Mouse (Mus musculus) testis, postnatal 10 days (tissue): ENCODE measurements at regions not wholly inside any gene's neighbourhood (a gene's known extent, or its start where the extent isn't known, plus 50 kb on each side); places are given as distances from the start of the nearest gene placed in this dataset.
A peak's percentile ranks its signal among the peaks of the same experiment; 100 is the strongest.
"Not testable (repeated sequence)": the region's sequence is repeated elsewhere in the genome, so short reads cannot be mapped to it uniquely, and the experiment has no call there.

Experiments
- DNase-seq: peaks from one replicate; pipeline ENCODE4 v3.0.0; 2021; ENCODE audit warnings: low spot score

DNA sequence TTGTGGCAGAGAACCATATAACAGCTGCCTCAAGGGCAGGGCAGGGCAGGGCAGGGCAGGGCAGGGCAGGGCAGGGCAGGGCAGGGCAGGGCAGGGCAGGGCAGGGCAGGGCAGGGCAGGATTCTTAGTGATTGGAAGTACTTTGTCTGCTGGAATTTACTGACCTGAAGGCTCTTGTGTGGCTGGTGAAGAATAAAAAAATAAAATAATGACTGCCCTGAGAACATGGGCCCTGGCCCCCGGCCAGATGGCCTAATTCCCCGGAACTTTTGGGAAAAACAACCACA, 169.3 kb downstream of the Qk start:
- DNase-seq, result not testable (repeated sequence)

DNA sequence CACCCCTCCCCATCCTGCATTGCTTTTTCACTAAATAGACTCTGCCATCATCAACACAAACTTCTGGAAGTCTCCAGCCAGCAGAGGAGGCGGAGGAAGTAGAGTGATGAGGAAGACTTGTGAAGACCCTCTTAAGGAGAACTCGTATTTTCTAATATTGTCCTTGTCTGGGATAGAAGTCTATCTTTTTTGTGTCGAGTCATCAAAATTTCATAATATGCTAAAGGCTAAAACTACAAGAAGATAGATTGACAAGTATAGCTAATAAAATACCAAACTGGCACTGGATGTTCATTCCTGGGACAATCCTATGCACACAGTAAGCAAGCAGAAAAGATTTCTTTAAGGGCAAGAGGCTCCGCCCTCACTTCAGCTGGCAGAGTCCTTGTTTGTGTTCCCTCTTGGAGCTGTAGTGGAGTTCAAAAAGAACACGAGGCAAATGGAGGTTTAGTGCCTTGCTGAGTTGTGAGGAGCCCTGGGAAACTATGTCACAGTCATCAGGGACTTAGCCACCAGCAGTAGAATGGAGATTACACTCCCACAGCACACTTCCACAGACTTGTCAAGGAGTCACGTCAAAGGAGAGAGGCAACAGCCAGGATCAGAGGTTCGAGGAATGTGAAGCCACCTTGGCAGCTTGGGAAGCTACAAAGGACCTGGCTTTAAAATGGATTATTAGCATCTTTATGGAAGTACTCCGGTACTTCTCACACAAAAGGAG, 169.8 kb downstream of the Qk start:
- DNase-seq, result no peak

DNA sequence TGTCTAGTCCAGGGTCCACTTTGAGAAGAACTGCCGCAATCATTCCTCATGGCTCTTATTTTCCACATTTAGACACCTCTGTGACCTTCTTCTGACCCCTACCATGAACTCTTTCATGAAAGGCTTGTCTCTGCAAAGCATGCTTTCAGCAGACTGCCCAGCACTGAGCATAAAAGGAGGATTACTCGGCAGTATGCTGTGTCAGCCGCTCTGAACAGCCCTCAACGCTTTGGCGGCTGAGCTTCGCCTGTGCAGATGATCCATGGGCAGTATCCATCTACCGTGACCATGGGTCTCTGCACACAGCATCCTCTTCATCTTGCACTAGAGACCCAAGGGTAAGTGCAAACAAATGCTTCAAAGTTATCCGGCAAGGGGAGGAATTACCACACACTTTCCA, 172.5 kb downstream of the Qk start:
- DNase-seq, result no peak

DNA sequence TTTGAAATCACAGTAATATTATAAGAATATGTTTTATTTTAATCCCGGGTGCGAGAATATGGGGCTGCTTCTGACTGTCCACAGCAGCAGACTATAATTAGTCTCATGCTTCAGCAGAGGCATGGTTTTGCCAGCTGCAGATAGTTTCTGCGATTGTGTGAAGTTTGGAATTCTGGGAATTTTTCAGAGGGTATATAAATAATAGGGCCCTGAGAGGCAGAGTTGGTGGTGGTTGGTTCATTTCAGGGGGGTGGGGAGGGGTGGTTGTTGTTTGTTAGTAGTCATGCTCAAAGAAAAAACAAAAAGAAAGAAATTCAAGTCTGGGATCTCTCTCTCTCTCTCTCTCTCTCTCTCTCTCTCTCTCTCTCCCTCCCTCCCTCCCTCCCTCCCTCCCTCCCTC, 173.1 kb downstream of the Qk start:
- no peak for DNase-seq

DNA sequence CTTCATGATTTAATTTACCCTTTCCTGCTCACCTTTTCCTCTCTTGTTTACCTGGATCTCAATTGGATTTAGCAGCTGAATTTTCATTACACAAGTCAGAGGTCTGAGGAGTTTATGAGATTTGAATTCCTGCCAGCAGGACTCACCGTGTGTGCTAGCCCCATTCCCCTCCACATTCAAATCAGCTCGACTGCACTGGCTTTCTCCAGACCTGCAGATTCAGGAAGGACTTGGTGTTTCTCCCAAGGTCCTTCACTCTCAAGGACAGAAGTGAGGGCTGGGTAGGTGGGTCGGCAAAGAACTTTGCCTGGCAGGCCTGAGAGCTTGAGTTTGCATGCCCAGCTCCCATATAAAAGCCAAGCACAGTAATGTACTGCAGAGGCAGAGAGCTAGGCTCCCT, 180.8 kb downstream of the Qk start:
- no peak for DNase-seq

DNA sequence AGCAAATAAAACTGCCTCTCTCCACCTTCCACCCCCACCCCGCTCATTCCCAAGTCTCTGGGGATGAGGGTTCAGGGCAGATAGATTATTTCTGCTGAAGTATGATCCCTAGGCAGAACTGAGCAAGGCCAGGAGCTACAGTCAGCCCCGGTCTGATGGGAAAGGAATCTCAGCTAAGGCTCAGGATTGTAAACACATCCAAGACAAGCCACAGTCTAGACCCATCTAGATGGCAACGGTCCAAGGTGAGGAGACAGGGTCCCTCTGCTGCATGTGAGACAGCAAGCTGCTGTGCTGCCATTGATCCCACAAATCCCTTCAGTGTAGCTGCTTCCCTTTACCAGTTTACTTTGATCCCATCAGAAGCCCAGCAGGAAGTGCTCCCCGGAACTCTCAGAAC, 181.3 kb downstream of the Qk start:
- DNase-seq, result no peak

DNA sequence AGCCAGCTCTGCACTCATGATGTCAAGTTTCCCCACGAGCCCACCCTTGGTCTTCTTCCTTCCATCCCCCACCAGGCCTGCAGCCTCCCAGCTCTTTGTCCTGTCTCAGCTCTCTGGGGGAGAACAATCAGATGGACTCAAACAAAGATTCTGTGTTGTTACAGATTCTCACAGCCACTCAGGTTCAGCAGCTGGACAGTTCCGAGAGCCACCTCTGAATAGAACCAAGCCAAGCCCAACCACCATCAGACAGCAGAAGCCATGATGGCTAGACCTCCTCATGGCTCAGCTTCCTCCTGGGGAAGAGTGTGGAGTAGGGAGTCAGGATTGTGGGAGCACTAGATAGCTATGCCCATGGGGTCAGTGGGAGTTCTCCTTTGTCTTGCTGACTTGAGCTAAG, 184.5 kb downstream of the Qk start:
- DNase-seq, result peak; percentile 60

DNA sequence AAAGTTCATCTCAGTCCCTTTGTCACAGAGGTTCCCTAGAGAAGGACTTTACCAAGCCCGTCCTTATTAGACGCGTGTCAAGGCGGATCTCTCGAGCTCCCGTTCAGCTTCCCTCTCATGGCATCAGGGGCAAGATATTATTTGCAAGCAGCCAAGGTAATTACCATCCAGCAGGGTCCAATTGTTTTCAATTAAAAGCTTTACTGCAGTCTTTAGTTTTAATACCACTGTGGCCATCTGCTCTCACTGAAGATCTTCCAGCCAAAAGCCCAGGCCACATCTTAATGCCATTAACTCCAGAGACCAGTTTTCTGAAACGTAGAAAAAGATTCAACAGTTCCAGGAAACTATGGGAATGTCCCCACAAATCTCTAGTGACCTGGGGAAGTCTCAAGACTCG, 191.1 kb downstream of the Qk start:
- no peak for DNase-seq

DNA sequence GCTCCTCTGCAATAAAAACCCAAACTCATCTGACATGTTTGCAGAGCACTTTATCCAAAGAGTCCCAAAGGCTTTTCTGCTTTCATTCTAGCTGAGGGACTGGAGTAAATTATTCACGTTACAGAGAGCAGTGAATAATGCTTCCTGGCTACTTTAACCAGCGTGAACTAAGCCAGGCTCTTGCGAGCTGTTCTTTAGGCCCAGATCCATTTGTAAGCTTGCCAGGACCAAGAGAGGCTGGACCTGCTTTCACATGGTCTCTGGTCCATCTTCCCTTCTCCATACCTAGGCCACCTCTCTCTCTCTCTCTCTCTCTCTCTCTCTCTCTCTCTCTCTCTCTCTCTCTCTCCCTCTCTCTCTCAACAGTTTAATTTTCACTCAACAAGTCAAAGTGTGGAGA, 197.2 kb downstream of the Qk start:
- no peak for DNase-seq

DNA sequence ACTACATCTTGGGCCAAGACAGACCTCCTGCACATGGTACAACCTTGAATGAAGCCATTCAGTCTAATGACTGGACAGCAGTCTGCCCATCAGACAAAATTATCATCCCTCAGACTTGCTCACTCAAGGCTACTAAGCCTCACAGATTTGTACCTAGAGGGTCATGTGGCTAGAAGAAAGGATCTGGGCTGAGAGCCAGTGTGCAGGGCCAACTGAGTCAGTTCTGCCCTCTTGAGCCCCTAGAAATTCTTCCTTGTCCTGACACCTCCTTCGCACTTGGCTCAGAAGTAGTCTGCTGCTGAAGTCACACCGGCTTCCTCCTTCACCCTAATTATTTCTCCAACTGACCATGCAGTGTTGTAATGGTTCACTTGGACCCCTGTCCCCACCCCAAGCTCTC, 207.5 kb downstream of the Qk start:
- DNase-seq, result no peak

DNA sequence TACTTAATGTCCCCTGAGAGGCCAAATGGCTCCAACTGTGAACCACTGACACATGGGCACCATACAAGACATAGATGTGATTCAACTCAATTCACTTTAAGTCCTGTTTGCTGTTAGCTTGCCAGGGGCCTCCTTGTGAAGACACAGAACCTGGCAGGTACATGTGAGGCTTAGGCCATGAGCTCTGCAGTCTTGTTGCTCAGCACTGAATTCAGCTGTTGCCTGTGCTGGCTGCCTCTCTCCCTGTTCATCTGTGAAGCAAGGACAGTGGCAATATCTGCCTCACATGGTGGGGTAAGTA, 209.3 kb downstream of the Qk start:
- DNase-seq, result no peak

DNA sequence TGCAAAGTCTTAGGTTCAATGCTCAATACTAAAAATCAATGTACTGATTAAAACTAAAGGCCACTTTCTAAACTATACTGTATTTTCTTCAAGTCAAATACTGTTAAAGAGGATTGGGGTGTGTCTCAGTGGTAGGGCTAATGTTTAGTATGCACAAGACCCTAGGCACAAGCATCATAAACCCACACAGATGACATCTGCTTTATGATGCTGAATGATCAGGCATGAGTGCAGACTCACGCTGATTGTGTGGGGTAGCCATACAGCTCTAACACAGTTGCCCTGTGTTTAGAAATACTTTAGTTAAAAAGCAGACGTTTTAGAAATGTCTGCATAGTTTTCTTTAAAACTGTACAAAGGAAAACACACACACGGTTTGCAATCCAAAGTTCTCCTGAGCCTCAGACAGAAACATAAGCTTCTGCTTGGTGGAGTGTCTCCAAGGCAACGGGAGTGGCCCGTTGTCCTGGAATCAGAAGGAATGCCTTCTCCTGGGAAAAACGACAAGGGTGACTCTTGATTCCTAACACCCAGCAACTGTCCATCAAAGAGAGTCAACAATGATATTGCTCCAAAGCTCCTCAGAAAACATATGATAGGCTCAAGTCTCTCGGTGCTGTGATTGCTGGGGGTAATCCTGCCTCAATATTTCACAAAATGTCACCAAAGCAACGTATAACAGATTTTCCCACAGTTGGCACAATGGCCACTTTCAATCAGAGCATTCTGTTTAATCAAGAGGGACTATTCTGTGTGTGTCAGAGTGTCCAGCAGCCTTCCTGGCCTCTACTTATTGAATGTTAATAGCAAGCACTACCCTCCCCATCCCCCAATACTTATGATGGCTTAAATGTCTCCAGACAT, 209.9 kb downstream of the Qk start:
- DNase-seq, result no peak

DNA sequence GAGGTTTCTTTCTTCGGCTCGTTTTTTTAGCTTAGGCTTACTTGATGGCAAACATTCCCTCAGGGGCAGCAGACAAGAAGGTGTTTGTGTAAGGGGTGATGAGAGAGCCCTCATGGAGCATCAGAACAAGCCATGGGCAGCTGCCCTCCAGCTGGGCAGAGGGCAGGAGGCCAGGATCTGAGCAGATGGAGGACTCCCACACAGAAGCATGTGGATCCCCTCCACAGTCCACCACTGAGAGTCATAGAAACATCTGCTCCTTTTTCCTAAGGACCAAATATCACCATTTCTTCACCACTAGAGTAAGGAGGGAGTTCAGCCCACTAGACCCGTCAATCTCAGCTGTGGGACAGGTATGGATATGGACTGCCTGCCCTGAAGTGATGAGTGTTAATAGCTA, 214.4 kb downstream of the Qk start:
- no peak for DNase-seq

DNA sequence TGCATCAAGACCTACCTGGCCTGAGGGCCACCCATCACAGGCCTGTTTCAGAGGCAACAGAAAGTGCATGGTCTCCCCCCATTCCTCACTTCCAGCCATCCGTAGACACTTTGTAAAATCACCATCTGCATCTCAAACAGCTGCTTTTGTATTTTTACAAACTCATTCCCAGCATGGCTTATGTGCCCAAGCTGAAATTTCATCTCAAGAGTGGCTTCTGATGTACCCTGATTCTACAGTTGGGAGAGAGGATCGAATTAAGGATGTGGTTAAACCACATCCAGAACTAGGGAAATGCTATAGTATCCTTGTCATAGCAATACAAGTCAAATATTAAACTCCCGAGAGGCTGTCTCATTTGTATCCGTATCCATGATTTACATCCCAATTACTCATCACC, 221.5 kb downstream of the Qk start:
- no peak for DNase-seq

DNA sequence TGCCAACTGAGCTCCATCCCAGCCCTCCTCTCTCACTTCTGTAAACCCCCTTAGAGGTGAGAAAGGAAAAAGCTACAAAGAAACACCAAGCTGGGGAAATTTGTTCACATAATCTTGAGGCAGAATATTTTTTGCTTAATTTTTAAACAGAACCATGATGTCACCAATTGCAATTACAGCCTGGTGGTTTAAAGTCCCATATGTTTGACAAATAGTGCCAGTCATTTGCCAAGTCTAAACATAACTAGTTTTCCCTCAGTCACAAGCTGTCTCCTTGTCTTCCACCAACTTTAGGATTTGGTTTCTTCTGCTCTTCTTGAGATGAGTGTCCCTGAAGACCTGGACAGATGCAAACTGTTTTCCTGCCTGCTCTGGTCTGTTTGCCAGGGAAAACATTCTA, 222.0 kb downstream of the Qk start:
- no peak for DNase-seq

DNA sequence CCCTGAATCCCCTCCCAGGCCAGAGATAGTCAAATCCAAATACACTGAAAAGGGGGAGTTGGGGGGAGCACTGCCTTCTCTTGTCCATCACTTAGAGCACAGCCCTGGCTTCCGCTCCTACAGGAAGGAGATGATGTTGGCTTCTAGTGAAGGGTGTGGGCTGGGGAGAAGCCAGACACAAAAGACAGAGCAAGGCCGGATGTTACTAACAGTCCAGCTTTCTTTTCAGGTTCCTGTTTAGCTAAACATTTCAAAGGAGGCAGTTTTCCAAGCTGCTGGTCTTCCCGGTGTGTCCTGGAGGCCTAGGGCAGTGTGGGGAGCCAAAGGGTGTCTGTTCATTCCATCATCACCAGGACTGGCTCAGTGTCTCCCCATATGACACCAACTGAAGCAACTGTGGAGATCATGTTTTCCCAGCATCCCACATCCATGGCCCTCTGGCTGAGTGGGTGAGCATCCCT, 223.8 kb downstream of the Qk start:
- no peak for DNase-seq

DNA sequence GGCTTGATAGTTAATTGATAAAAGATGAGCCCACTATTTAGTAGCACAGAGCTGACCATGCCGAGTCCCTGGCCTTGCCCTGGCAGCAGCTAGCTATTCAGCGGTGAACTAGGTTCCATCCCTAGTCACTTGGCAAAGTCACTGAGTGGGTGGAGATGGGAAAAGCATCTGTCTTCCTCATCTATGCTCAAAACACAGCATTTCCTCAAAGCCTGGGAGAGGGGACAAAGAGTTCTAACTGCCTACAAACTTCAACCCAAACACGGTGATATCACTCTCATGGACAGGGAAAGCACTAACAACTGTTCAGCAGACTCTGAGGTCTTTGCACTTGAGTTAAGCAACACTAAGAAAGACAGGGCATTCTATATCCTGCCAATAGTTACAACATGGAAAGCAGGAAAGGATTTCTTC, 225.5 kb downstream of the Qk start:
- DNase-seq, result peak; percentile 46

DNA sequence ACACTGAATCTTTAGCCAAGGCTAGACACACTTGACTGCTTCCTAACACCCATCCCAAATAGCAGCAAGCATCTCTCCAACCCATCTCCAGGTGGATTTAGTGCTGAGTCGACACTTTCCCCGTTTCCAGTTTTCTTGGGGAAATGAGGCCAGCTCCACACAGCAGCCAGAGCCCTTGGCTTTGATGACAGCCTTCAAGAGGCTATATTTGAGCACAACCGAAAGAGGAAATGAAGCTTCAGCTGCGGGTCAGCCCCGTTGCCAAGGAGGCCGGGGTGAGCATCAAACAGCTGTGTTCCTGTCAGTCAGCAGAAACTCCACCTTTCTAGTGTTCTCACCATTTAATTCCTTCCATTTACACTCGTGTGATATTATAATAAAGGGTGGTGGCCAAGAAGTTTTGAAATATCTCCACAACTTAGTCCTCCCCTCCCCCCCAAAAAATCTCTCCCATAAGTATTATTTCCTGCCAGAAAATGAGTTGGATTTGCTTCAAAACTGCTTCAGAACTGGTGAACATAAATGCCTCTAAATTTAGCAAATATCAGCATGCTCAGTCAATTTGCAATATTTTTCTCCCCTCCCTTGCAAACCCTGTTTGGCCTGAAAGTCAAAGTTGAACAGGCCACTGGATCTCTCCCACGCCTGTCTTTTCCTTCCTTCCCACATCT, 226.1 kb downstream of the Qk start:
- no peak for DNase-seq

DNA sequence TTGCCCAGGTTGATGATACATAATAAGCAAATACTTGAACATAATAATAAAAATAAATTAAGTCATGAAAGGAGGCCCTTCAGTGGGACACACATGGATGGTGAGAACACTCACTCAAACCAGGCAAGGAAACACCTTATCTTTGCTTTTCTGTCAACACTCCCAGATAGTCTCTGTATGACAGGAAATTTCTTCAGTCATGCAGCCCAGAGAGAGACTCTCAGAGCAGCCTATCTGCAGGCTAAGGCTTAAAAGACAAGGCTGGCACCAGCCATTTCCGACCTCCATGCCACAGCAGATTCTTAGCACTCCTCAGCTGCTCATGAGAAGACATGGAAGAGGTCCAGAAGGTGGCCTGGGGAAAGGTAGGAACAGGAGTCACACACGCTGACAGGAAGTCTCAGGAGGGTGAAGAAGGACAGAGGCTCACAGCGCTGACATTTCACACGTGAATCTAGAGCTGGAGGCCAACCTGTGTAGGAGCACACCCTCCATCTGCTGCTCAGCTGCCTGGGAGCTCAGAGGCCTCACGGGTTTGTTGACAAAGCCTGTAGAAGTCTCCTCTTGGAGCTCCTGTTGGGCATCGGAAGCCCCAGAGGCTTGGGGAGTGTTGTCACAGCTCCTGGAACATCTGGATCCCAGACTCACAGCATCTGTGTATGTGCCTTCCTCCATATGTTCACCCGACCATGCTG, 232.3 kb downstream of the Qk start:
- no peak for DNase-seq

DNA sequence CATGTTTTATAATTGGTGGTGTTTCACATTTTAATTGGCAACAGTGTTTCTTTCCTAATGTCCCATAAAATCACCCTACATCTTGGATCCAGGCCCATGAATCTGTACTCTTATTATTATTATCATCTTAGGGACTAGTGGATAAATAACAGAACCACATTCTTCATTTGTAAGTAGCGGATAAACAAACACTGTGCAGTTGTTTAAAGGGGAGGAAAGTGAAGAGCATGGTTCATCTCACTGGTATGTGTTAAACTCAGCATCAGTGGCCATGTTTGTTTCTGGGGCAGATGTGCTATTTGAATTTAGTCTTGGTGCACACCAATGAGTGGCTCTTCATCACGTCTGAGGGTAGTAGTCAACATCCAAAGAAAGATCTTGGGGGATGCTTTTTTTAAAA, 233.1 kb downstream of the Qk start:
- DNase-seq, result no peak

DNA sequence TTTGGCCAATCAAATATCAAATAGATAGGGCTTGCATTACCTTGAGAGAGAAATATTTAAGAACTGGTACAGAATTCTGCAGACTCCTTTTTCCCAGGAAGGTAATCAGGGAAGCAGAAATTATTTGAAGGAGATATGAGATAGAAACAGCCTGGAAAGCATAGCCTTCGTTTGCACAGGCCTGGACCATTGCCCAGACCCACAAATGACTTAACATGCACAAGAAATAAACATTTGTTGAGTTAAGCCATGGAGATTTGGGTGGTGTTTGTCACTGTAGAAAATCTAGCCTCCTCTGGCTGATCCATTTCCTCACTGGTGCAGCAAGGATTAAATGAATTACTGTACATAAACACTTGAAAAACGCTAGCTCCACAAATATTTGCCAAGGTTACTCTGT, 233.5 kb downstream of the Qk start:
- DNase-seq, result peak; percentile 49

DNA sequence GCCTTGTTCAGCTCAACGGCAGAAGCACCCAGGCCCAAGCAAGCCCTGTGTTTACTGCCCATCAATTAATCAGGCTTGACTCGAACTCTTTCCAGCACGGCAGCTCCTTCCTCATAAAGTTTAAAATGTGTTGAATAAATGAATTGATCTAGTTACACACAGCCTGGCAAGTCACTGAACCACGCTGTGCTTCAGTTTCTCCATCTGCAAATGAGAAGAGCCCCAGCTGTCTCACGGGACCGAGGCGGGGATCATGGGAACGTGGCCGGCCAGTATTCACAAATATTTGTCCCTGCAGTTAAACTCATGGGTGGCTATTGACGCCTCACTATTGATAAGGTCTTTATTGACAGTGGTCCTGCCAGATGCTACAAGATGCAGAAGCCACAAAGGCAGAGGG, 237.9 kb downstream of the Qk start:
- no peak for DNase-seq
